Mouse (Mus musculus) retina, embryonic 14.5 days (tissue): ENCODE results near the gene Stambpl1.

Source experiments
- DNase-seq: peaks from one replicate; pipeline ENCODE4 v3.0.0-alpha.2; 2015; ENCODE audit warnings: low spot score

Stambpl1 gene

DNA sequence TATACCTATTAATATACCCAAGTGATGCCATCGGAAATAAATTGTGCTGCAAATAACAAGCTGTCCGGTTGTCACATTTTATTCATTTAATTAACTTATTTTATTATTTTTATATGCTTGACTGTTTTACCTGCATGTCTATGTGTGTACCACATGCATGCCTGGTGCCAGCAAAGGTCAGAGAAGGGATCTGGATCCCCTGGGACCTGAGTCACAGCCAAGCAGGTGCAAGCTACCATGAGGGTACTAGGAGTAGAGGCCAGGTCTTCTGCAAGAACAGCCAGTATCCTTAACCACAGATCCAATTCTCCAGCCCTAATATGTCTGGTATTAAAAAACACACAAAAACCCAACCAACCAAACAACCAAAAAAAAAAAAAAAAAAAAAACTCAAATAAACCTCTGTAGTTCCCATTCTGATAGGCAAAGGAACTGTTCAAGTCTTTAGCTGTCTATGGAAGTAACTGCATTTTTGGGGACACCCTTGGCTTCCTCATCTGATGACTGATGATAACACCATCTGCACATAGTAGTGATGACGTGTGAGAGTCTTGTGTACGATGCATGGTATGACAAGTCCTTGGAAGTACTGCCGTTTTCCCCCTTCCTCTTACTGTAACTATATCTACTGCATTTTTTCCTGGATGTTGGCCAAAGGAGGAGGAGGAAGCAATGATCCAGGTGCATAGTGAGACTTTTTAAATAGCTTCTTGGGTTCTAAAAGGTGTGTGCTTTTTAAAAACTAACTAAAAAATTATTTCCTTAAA lies 48.4 kb downstream of the Stambpl1 start:
- DNase-seq, result no peak

- peak; percentile 66 for DNase-seq
Observed at GRCm38 (mm10) chr19:34241247-34241915, 49.4 kb downstream of the Stambpl1 start.

DNA sequence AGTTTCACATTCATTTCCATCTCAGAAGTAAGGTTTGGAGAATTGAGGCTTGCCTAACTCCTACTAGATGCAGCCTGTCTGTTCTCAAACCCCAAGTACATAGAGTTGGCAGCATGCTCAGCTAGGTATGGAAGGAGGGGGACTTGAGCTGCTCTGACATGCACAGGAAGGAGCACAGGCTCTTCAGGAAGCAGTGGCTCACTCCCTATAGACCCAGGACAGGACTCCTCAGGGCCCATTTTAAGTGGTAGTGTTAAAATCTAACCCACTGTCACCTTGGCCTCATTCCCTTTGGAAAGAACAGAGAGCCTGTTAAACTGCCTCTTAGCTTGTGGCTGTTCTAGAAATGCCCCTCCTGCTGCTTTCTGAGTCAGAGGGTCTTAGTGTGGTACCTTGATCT lies 50.9 kb downstream of the Stambpl1 start:
- DNase-seq, result no peak

GRCm38 (mm10) chr19:34244056-34244455 lies 52.0 kb downstream of the Stambpl1 start:
- peak; percentile 93 for DNase-seq

DNA sequence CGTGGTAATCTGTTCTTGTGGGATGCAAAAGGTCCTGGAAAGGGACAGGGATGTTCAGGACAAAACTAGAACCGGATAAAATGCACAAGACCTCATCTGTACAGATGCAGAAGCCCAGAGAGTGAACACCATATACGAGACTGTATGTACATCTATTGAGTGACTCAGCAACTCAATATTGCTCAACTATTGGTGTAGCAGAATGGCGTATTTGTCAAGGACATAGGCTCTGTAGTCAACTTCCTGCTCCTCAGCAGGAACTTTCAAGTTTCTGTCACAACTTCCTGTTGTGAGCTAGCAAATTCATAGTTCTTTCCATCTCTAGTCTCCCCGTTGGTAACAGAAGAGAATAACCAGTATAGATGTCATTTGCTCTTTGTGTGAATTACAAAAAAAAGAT lies 56.5 kb downstream of the Stambpl1 start:
- no peak for DNase-seq

DNA sequence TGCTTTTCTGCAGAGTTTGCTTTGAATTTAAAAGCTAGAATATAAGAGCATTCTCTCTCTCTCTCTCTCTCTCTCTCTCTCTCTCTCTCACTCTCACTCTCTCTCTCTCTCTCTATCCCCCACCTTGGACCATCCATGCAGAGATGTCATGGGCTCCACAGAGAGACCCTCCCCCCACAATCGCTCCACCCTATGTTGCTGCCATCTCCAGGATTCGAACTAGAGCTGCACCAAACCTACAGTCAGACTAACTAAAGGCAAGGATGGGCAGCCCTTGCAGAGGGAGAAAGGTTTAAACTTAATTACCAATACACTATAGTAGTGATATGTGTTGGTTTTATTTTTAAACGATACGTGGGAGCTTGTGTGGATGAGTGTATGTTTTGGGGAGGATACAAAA lies 58.6 kb downstream of the Stambpl1 start:
- no peak for DNase-seq

DNA sequence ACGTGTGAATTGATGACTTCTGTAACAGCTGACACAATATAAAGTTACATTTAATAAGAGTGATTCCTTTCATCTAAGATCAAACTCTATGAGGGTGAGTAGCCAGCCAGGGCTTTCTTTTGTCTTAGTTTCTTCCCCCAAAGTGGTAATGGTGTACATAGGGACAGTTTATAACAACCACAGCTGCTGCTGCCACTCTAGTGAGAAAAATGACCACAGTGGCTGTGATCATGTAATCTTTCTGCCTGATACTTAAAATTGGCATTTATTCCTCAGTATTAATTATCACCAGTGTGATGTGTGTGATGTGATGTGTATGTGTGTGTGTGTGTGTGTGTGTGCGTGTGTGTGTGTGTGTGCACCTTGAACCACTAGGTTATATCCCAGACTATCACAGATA lies 59.9 kb downstream of the Stambpl1 start:
- DNase-seq, result no peak

GRCm38 (mm10) chr19:34252450-34252849 lies 60.4 kb downstream of the Stambpl1 start:
- no peak for DNase-seq

GRCm38 (mm10) chr19:34254101-34254879 lies 62.3 kb downstream of the Stambpl1 start:
- no peak for DNase-seq

DNA sequence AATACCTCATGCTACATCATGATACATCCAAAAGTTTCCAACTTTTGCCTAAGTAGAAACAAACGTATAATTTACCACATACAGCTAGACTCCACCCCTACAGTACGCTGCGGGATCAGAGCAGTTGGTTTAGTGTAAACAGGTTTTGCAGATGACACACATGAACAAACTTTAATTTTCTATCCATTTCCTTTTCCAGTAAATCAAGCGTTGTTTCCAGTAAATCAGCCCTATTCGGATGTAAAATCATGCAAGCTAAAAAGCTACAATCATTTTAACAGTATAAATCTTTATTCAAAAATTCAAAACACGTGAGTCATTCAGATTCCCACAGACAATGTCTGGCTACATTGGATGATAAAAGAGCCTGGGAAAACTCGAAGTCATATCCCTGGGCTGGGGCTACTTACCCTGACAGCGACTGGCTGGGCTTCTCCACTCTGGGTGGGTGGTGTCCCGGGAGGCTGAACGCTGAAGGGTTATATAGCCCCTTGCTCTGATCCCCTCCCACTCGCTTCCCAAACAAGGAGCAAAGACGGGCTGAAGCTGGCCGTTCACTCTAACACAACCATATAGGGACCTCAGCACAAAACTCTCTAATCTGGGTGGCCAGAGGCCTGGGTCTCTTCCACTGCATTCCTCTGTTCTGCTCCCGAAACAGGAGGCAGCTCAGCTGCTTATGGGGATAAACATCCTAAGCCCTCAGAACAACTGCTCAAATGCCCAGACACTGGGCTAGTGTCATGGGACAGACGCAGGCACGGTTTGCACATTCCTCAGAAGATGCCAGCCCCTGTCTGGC lies 63.1 kb downstream of the Stambpl1 start, which contains the start of gene Acta2:
TSS of gene Acta2 (minus strand) at position 711 of the 802 bp plus-strand sequence.
- DNase-seq, result no peak

- DNase-seq, result no peak
Observed at GRCm38 (mm10) chr19:34256149-34256548, 64.1 kb downstream of the Stambpl1 start.

GRCm38 (mm10) chr19:34256936-34257335 lies 64.9 kb downstream of the Stambpl1 start:
- no peak for DNase-seq

DNA sequence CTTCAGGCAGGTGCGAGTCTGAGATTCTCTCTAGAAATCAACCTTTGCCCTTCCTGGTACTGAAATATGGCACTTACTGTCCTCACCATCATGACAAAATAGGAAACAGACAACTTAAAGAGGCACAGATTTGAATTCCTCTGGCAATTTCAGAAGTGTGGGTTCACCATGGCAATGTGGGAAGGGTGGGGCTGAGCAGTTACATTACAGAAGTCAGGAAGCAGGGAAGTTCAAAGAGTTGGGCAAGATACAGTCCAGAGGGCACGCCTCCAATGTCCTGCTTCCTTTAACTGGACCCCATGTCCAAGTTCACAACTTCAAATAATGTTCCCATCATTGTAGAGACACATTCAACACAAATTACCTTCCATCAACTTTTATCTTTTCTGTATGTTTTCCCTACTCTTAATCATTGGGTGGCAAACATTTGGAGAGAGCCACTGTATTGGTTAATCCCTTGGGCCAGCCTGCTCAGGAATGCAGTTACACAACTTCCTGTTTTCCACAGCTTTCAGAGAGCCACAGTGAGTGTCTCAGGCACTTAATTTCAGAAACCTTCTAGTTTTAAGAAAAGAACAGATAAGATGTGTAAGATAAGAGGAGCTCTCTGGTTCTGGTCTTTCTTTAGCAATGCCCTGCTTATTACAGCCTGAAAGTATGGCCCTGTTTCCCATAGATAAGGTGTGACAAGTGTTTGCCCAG lies 70.4 kb downstream of the Stambpl1 start:
- DNase-seq, result no peak

DNA sequence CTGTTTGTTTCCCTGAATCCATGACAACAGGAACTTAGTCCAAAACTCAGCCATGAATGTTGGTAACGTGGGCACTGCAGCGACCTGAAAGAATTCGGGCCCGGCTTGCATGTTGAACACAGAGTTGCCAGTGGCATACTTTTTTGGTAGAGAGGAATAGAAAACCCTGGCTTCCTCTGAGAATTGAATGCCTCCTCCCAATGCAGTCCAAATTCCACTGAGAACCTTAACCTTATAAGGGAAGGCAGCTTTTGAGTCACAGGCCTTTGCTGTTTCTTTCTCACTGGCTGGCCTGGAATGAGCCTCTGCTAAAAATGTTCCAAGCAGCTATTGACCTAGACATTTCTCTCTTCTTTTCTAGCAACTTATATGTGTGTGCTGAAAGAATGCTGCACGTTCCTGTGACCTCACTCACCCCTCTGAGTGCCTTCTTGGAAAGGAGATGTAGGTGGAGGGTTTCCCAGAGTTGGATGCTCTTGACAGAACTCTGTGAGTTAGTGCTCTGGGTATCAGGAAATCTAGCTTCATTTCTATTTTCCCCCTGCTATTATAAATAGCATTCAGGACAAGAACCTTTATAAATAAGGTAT lies 73.7 kb downstream of the Stambpl1 start:
- no peak for DNase-seq

DNA sequence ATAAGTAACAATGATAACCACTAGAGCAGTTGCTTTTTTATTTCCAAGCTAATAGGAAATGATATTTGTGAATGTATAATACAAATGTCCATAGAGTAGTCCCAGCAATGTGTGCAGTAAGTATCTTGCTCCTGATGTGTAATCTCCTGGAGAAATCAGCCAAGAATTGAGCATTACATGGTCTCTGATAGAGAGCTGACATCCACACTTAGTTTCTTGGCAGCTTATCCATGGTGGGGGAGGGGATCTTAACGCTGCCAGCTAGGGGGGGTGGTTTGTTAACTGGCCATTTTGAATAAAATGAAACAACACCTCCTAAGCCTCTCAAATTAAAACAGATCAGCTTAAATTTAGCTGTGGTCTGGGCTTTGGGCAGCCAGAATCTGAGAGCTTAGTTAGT lies 77.0 kb downstream of the Stambpl1 start:
- DNase-seq, result no peak

GRCm38 (mm10) chr19:34270106-34270726 lies 78.2 kb downstream of the Stambpl1 start:
- no peak for DNase-seq

DNA sequence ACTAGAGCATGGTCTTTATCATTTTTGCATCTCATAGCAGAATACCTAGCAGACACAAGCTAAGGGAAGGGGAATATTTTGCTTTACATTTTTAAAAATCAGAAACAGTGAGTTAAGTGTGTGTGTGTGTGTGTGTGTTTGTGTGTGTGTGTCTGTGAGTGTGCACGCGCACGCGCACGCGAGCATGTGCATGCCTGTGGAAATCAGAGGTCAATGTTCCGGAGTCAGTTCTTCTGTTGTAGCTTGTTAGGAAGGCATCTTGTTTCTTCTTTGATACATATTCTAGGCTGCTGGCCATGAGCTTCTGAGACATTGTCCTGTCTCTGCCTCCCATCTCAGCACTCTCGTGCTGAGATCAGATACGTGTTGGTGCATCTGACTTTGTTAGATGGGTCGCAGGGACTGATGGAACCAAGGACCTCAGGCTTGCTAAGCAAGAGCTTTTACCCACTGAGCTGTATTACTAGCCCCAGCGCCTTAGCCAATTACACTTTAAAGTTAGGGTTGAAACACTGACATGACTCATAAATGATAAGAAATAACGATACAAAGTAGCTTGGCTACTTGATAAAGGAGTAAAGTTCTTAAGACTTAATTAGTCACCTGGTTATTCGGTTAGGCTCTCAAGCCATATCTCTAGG lies 78.9 kb downstream of the Stambpl1 start:
- no peak for DNase-seq

DNA sequence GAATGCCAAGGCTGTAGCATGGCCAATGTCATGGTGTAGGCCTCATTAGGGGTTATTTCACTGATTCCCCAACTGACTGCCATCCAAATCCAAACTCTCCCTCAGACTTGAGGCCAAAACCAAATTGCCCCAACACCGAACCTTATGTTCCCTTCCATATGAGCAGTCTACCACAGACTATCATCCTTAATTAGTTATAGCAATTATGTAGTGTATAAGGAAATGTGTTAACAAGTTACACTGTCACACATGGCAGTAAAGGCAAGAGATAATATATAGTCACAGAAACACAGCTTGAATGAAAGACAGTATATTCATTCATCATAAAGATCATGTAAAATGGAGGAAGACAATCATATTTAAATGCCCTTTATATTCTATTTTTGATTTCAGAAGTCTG lies 81.0 kb downstream of the Stambpl1 start:
- no peak for DNase-seq

DNA sequence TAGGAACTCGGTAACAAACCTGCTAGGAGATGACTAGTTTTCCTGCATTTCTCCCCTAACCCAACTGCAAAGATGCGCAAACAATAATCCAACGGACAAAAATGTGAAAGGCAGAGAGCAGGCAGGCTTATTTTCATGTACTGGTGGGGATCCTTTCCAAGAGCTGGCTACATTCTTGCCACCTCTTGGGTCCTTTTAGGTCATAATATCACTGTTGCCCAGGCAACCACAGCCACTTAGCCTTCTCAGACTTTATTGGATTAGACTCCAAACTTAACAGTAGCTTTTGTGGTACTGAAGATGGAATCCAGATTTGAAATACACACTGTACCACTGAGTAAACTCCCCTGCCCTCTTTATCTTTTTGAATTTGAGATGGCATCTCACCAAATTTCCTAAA lies 86.0 kb downstream of the Stambpl1 start:
- no peak for DNase-seq

GRCm38 (mm10) chr19:34283614-34284013 lies 91.6 kb downstream of the Stambpl1 start:
- no peak for DNase-seq
